Mouse (Mus musculus) liver, embryonic 16.5 days (tissue): Measurements from ENCODE around the gene Sh3bp5. TPM values are rescaled to one million over a fixed set of nuclear protein-coding genes. Genes with fewer than 3 reads are reported as not detected.

Experiments
- ATAC-seq: fragments of 200-750 bp; cut with Nextera tagmentation; 2 replicates; pipeline ENCODE4 v1.8.0; 2017; ENCODE audit warnings: low read depth, mild to moderate bottlenecking, moderate number of reproducible peaks, moderate library complexity
- H3K27ac ChIP-seq: fragments of 300-500 bp; sonication (generic); 2 replicates; pipeline ENCODE4 v1.5.1; 2014; ENCODE audit warnings: mild to moderate bottlenecking, low read length
- H3K27me3 ChIP-seq: fragments of 300-500 bp; sonication (generic); 2 replicates; pipeline ENCODE4 v1.6.1; 2014; ENCODE audit warnings: low read depth, low read length, mixed read lengths; ENCODE audit not compliant: control insufficient read depth, insufficient read depth
- H3K36me3 ChIP-seq: fragments of 300-500 bp; sonication (generic); 2 replicates; pipeline ENCODE4 v1.6.1; 2014; ENCODE audit warnings: mild to moderate bottlenecking; ENCODE audit not compliant: control insufficient read depth, insufficient read depth
- H3K4me1 ChIP-seq: fragments of 300-500 bp; sonication (generic); 2 replicates; pipeline ENCODE4 v1.6.1; 2014; ENCODE audit warnings: low read depth, low read length, mixed read lengths; ENCODE audit not compliant: control insufficient read depth
- H3K4me2 ChIP-seq: fragments of 300-500 bp; sonication (generic); 2 replicates; pipeline ENCODE4 v1.6.1; 2014; ENCODE audit warnings: low read depth, low read length, mixed read lengths
- H3K4me3 ChIP-seq: fragments of 300-500 bp; sonication (generic); 2 replicates; pipeline ENCODE4 v1.5.1; 2014; ENCODE audit warnings: low read depth, mild to moderate bottlenecking, low read length
- H3K9ac ChIP-seq: fragments of 300-500 bp; sonication (generic); 2 replicates; pipeline ENCODE4 v1.6.1; 2014; ENCODE audit warnings: low read depth, low read length
- H3K9me3 ChIP-seq: fragments of 300-500 bp; sonication (generic); replicated peaks from 2 replicates; pipeline ENCODE4 v1.6.1; 2016; ENCODE audit warnings: low read length; ENCODE audit not compliant: control insufficient read depth
- WGBS: fragments of 180-500 bp; shearing (Covaris S2); extraction: QIAGEN DNeasy Blood & Tissue Kit; methylation state at CpG from one replicate; pipeline ENCODE4 v1.1.7; 2014; ENCODE audit not compliant: insufficient replicate concordance; 5-methylcytosine and 5-hydroxymethylcytosine counted together
- polyA plus RNA-seq: library from polyadenylated mRNA; unstranded; fragments of >200 nt; fragmentation: Nextera tagmentation; extraction: Ambion mirVana; gene quantifications from 2 replicates; pipeline ENCODE4 v1.2.1, GENCODE M21; 2015

The Sh3bp5 gene
- polyA plus RNA-seq, 1 experiment from 2014 or later, result 22.1 TPM

DNA sequence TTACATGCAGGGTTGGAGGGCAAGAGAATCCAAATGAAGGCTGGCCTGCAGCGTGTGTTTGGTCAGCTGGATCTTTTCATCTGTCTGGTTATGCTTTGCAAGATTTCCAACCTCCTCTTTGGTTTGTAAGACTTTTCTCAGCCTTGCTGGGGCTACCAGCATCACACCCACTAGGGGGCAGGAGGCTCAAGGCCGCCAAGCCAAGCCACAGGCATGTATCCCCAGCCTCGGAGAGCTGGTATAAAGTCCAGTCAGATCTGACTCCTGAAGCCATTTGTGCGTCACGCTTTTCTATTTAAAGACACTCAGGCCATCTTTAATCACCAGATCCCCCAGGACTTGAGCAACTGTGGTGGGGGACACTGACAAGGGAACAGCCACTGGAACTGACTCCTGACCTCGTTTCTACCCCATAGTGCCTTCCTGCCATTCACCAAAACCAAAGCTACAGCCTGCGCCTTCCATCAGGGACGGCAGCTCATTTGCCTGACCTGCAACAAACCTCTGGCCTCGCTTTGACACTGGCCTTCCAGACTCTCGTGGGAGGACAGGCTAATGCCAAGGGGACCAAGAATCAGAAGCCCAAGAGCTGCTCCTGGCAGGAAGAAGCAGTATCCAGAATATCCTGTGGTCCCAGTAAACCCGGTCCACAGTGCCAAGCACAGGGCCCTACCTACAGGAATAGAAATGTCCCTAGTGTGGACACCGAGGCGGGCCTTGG is 49.7 kb downstream of the Sh3bp5 start:
- no peak overlapping the region for H3K4me2 ChIP-seq
- no peaks in the 10 kb centered on the region for H3K27me3 ChIP-seq
- WGBS, result 32% methylated on average over 13 of the region's 13 CpGs
- peaks cover 3% of the 10 kb centered on the region for H3K4me1 ChIP-seq
- no peaks in the 10 kb centered on the region for H3K9me3 ChIP-seq
- H3K9ac ChIP-seq, result no peak overlapping the region
- H3K4me3 ChIP-seq, result no peak overlapping the region
- no peaks in the 10 kb centered on the region for H3K36me3 ChIP-seq
- peak overlapping the region; percentile 50; the same call in 1 of the 2 replicates for H3K27ac ChIP-seq
- peak; percentile 54; the same call in 1 of the 2 replicates for ATAC-seq

DNA sequence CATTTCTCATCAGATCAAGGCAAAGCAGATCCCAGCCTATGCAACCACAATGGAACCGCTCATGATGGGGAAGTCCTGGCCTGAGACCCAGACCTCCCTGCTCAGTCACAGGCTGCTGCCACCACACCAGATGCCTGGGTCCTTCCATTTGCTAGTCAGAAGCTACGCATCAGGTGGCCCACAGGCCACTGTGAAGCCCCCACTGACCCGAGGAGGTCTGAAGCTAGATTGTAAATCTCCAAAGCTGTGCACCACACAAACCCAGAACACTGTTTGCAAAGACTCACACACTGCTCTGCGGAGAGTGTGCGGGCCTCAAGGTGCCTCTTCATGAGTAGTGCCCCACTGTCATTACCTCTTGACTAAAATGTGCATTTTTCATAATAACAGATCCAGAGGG is 50.5 kb downstream of the Sh3bp5 start:
- no peak for ATAC-seq
- Histone ChIP-seq H3K4me3 (no peak overlapping the region), H3K27ac (0 out of 2 replicates have a peak overlapping the region, but pooled peaks have one; percentile 3), H3K36me3 (no peaks in the 10 kb centered on the region), H3K4me2 (no peak overlapping the region), H3K9me3 (no peaks in the 10 kb centered on the region), H3K9ac (no peak overlapping the region), H3K27me3 (no peaks in the 10 kb centered on the region), H3K4me1 (peaks cover 3% of the 10 kb centered on the region)
- WGBS, result 70% methylated on average over 5 of the region's 5 CpGs

DNA sequence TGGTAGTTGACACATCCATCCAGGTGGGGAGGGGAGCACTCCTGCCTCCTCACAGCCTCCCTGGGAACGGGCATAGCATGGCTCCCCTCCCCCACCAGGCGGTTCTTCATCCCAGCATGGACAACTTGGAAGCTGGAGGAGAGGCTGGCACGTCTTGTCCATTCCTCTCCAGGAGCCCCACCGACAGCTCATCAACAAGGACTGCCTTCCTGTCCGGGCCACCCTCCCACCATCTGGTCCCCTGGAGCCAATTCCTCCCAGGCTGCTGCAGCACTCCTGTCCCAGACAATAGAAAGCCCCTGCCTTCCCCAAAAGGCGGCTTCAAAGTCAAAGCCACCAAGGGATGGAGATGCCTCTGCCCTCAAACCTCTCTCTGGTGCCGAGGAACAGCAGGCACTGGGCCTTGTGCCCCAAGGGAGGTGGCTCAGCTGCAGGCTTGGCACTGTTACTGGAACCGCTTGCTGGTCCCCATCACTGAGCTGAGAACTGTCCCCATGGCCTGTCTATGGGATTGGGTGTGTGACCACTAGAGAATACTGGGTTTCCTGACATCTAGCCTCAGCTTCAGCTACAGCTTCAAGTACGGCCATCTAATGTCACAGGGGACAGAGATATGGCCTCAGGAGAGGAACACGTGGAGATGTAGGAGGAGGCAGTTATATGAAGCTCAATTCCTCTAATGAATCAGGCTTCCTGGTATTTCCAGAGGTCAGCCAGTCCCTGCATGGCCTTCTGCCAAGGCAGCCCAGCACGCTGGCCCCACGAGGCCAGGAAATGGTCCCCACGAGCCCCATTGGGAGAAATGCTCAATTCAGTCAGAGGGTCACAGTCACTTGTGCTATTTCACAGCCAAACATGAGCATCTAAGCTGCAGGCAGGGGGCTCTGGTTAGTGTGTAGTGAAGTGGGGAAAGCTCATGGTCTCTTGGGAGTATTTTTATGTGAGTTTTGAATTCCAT is 51.2 kb downstream of the Sh3bp5 start:
- Histone ChIP-seq H3K4me1 (peaks cover 3% of the 10 kb centered on the region), H3K36me3 (no peaks in the 10 kb centered on the region), H3K4me3 (no peak overlapping the region), H3K27ac (0 out of 2 replicates have a peak overlapping the region, but pooled peaks have one; percentile 3), H3K4me2 (no peak overlapping the region), H3K9ac (no peak overlapping the region), H3K9me3 (no peaks in the 10 kb centered on the region), H3K27me3 (no peaks in the 10 kb centered on the region)
- ATAC-seq, result no peak
- WGBS, result 60% methylated on average over 13 of the region's 13 CpGs

DNA sequence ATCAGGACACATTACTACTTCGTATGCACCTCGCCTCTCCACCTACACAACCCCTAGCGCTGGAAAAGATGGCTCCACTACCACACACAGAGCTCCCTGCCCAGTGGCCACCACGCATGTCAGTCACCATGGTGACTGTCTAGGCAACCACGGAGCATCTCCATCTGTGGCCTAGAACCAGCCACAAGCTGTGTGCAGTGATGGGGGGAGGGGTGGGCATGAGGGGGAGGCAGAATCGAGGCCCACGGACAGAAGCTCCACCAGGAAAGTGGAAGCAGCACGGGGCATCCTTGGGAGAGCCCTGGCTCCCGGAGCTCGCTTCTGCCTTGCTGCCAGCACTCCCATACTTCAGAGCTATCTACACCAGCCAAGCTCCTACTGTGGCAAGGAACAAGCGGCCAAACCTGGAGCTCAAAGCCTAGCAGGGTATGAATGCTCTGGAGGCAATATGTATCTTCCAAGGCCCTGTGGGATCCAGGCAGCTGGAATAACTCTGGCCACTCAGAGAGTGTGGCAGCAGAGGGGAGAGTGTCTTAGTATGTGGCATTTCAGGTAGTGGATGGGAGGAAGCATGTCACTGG is 52.3 kb downstream of the Sh3bp5 start:
- Histone ChIP-seq H3K27ac (no peak overlapping the region), H3K27me3 (no peaks in the 10 kb centered on the region), H3K4me3 (no peak overlapping the region), H3K36me3 (no peaks in the 10 kb centered on the region; the same call in 1 of the 2 replicates), H3K4me2 (no peak overlapping the region), H3K9ac (no peak overlapping the region), H3K4me1 (peaks cover 3% of the 10 kb centered on the region), H3K9me3 (no peaks in the 10 kb centered on the region)
- whole genome bisulfite sequencing, result 68% methylated on average over 11 of the region's 11 CpGs
- no peak for ATAC-seq

DNA sequence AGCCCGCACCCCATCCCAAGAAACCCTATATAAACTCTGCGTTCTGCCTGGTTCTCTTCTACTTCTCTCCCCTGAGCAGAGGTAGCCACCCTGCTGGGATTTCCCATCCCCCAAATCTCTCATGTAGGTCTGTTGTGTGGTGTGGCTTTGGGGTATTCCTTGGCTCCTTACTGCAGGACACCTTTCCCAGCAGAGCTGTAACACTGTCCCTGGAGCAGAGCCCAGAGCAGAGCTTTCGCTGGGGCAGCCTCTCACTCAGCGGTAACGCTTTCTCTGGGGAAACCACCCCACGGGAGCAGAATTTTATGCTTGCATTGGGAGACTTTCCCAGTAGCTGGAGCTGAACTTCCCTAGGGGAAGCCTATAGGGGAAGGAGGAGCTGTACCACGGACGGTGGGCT is 53.6 kb downstream of the Sh3bp5 start:
- ATAC-seq, result no peak
- Histone ChIP-seq H3K9me3 (no peaks in the 10 kb centered on the region), H3K36me3 (peaks cover 4% of the 10 kb centered on the region; the same call in 1 of the 2 replicates), H3K4me1 (no peaks in the 10 kb centered on the region; the same call in none of the 2 replicates), H3K4me2 (no peak overlapping the region), H3K9ac (no peak overlapping the region), H3K27ac (no peak overlapping the region), H3K4me3 (no peak overlapping the region), H3K27me3 (no peaks in the 10 kb centered on the region)
- 76% methylated on average over 8 of the region's 8 CpGs for WGBS

DNA sequence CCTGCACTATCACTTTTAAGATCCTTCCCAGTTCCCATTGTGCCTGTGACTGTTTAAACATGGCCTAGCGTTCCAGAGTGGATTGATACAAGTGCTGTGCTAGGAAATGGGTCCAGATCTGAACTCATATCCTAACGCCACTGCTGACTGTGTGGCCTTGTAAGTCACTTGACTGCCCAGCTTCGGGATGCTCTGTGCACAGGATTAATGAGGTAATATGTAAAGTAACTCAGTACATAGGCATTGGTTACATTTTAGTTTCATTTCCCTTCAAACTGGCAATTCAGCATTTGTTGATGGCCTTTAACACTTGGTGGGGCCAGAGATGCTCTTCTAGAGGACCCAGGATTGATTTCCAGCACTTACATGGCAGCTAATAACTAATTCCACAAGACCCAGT is 59.5 kb downstream of the Sh3bp5 start:
- Histone ChIP-seq H3K27me3 (no peaks in the 10 kb centered on the region), H3K36me3 (peaks cover 20% of the 10 kb centered on the region; the same call in 1 of the 2 replicates), H3K4me2 (no peak overlapping the region), H3K9me3 (no peaks in the 10 kb centered on the region), H3K27ac (no peak overlapping the region), H3K4me3 (no peak overlapping the region), H3K4me1 (no peaks in the 10 kb centered on the region), H3K9ac (no peak overlapping the region)
- 72% methylated on average over 3 of the region's 3 CpGs for WGBS
- no peak for ATAC-seq

DNA sequence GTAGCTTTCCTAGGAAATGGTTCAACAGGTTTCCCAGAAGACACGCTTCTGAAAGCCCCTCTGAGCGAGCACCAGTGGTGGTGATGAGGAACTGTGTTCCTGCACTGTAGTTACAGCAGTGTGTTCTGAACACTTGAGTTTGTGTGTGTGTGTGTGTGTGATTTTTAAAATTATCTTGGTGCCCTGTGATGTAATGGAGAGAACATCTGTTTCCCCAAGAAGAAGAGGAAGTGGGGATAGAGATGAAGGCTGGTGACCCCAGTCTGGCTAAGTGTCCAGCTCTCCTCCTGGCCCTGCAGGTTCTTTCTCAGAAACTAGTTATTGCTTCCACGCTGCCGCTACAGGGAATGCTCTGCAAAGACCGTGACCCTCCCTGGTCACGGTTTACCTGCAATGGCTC is 61.5 kb downstream of the Sh3bp5 start:
- WGBS, result 77% methylated on average over 6 of the region's 6 CpGs
- peaks cover 28% of the 10 kb centered on the region for H3K36me3 ChIP-seq
- no peak overlapping the region for H3K4me2 ChIP-seq
- H3K9ac ChIP-seq, result no peak overlapping the region
- no peaks in the 10 kb centered on the region for H3K4me1 ChIP-seq
- H3K9me3 ChIP-seq, result no peaks in the 10 kb centered on the region
- H3K27ac ChIP-seq, result no peak overlapping the region
- H3K27me3 ChIP-seq, result no peaks in the 10 kb centered on the region
- H3K4me3 ChIP-seq, result no peak overlapping the region
- no peak for ATAC-seq

DNA sequence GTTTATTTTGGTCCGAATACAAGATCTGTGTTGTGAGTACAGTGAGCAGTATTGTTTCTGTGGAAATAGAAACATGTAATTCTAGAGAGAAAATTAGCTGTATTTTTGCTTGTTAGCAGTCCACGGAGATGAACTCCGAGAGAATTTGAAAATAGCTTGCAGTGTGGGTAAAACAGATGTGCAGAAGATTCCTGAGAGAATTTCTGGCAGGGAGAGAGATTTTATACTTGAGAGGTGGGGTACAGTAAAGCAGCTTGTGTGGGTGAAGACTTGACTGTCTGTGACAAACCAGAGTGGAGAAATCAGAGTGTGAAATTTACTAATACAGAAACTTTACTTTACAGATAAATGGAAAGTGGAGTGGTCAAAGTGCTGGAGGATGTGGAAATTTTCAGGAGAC is 66.5 kb downstream of the Sh3bp5 start:
- Histone ChIP-seq H3K9ac (no peak overlapping the region), H3K27ac (no peak overlapping the region), H3K27me3 (no peaks in the 10 kb centered on the region), H3K36me3 (peaks cover 20% of the 10 kb centered on the region), H3K4me1 (no peaks in the 10 kb centered on the region), H3K4me3 (no peak overlapping the region), H3K9me3 (no peaks in the 10 kb centered on the region), H3K4me2 (no peak overlapping the region)
- ATAC-seq, result no peak
- 70% methylated on average over 3 of the region's 3 CpGs for WGBS
